Mouse (Mus musculus) neural tube, embryonic 10.5 days (tissue): ENCODE results near the gene Gm21762.
"Not testable (repeated sequence)": the region's sequence is repeated elsewhere in the genome, so short reads cannot be mapped to it uniquely, and the experiment has no call there.

Experiments used
- DNase-seq: peaks from one replicate; pipeline ENCODE4 v3.0.0-alpha.2; 2017; ENCODE audit warnings: low spot score; ENCODE audit errors: extremely low spot score

Gene Gm21762

GRCm38 (mm10) chr13:120215847-120216246, at the start of gene Gm21762:
TSS of gene Gm21762 (minus strand) at chr13:120215947.
- not testable (repeated sequence) for DNase-seq

GRCm38 (mm10) chr13:120262870-120263269, 47.1 kb upstream of the Gm21762 start, which contains the start of gene AF067061:
TSS of gene AF067061 (plus strand) at chr13:120263114.
- DNase-seq, result not testable (repeated sequence)

GRCm38 (mm10) chr13:120259718-120260117, 44.0 kb upstream of the Gm21762 start:
- DNase-seq, result not testable (repeated sequence)

- DNase-seq, result not testable (repeated sequence)
Observed at GRCm38 (mm10) chr13:120258817-120259658, 43.3 kb upstream of the Gm21762 start.

- DNase-seq, result not testable (repeated sequence)
Observed at GRCm38 (mm10) chr13:120251208-120251924, 35.6 kb upstream of the Gm21762 start.

GRCm38 (mm10) chr13:120238811-120239210, 23.1 kb upstream of the Gm21762 start, which contains the start of gene Gm21731:
TSS of gene Gm21731 (plus strand) at chr13:120239111.
- not testable (repeated sequence) for DNase-seq

GRCm38 (mm10) chr13:120232447-120233049, 16.8 kb upstream of the Gm21762 start:
- DNase-seq, result not testable (repeated sequence)

GRCm38 (mm10) chr13:120231798-120232197, 16.1 kb upstream of the Gm21762 start:
- DNase-seq, result not testable (repeated sequence)

- not testable (repeated sequence) for DNase-seq
Observed at GRCm38 (mm10) chr13:120223012-120223659, 7.4 kb upstream of the Gm21762 start.

- not testable (repeated sequence) for DNase-seq
Observed at GRCm38 (mm10) chr13:120220922-120221321, 5.2 kb upstream of the Gm21762 start.

GRCm38 (mm10) chr13:120196189-120196821, 19.4 kb downstream of the Gm21762 start:
- not testable (repeated sequence) for DNase-seq

- DNase-seq, result not testable (repeated sequence)
Observed at GRCm38 (mm10) chr13:120172133-120172532, 43.6 kb downstream of the Gm21762 start, which contains the start of gene Gm21818. TSS of gene Gm21818 (plus strand) at chr13:120172433.

GRCm38 (mm10) chr13:120168301-120168700, 47.4 kb downstream of the Gm21762 start:
- DNase-seq, result not testable (repeated sequence)
